Mouse (Mus musculus): ENCODE results near the gene Cd300ld3. TPM values are rescaled to one million over a fixed set of nuclear protein-coding genes. Genes with fewer than 3 reads are reported as not detected.
"Not testable (repeated sequence)": the region's sequence is repeated elsewhere in the genome, so short reads cannot be mapped to it uniquely, and the experiment has no call there.

Cd300ld3 gene
- polyA plus RNA-seq, 1 experiment from 2014 or later, result not detected

- H3K9ac ChIP-seq (ENCODE audit: low read depth, low read length), result no peak overlapping the region
- H3K27ac ChIP-seq (ENCODE audit: low read depth, low read length), result no peak overlapping the region
- H3K4me3 ChIP-seq (ENCODE audit: low read length), result no peak overlapping the region
- WGBS, result 71% methylated on average over 6 of the region's 6 CpGs
- no peak overlapping the region for H3K4me2 ChIP-seq (replicated peaks; ENCODE audit: low read depth, low read length)
- H3K36me3 ChIP-seq (ENCODE audit: control insufficient read depth, insufficient read depth, low read length), result no peaks in the 10 kb centered on the region
- no peak for ATAC-seq (ENCODE audit: low FRiP score, low TSS enrichment)
- peaks cover 8% of the 10 kb centered on the region for H3K4me1 ChIP-seq (ENCODE audit: control insufficient read depth, insufficient read depth, low read length)
- no peaks in the 10 kb centered on the region for H3K9me3 ChIP-seq (ENCODE audit: control insufficient read depth, low read length)
- H3K27me3 ChIP-seq (ENCODE audit: control insufficient read depth, insufficient read depth, low read length), result no peaks in the 10 kb centered on the region
These were observed 18.6 kb upstream of the Cd300ld3 start for GRCm38 (mm10) chr11:115066768-115067167.

- Histone ChIP-seq H3K4me3 (ENCODE audit: low read length) (no peak within 1 kb of the TSS), H3K4me1 (ENCODE audit: control insufficient read depth, insufficient read depth, low read length) (no peaks in the 10 kb centered on the region), H3K27ac (ENCODE audit: low read depth, low read length) (no peak within 1 kb of the TSS), H3K9ac (ENCODE audit: low read depth, low read length) (no peak within 1 kb of the TSS), H3K4me2 (replicated peaks; ENCODE audit: low read depth, low read length) (no peak within 1 kb of the TSS), H3K9me3 (ENCODE audit: control insufficient read depth, low read length) (no peaks in the 10 kb centered on the region), H3K27me3 (ENCODE audit: control insufficient read depth, insufficient read depth, low read length) (no peaks in the 10 kb centered on the region), H3K36me3 (ENCODE audit: control insufficient read depth, insufficient read depth, low read length) (no peaks in the 10 kb centered on the region)
- WGBS, result 19% methylated on average over 5 of the region's 5 CpGs
- ATAC-seq (ENCODE audit: low FRiP score, low TSS enrichment), result no peak
These were observed 13.9 kb upstream of the Cd300ld3 start, which contains the start of gene Cd300e for GRCm38 (mm10) chr11:115062077-115062476. Cd300e (minus strand) TSS chr11:115062177.

GRCm38 (mm10) chr11:115059797-115060196 is 11.6 kb upstream of the Cd300ld3 start:
- no peaks in the 10 kb centered on the region for H3K27me3 ChIP-seq (ENCODE audit: control insufficient read depth, insufficient read depth, low read length)
- no peak overlapping the region for H3K4me2 ChIP-seq (replicated peaks; ENCODE audit: low read depth, low read length)
- no peak overlapping the region for H3K27ac ChIP-seq (ENCODE audit: low read depth, low read length)
- no peaks in the 10 kb centered on the region for H3K4me1 ChIP-seq (ENCODE audit: control insufficient read depth, insufficient read depth, low read length)
- H3K4me3 ChIP-seq (ENCODE audit: low read length), result no peak overlapping the region
- ATAC-seq (ENCODE audit: low FRiP score, low TSS enrichment), result no peak
- H3K9me3 ChIP-seq (ENCODE audit: control insufficient read depth, low read length), result no peaks in the 10 kb centered on the region
- no peak overlapping the region for H3K9ac ChIP-seq (ENCODE audit: low read depth, low read length)
- no peaks in the 10 kb centered on the region for H3K36me3 ChIP-seq (ENCODE audit: control insufficient read depth, insufficient read depth, low read length)
- WGBS, result 85% methylated on average over 2 of the region's 2 CpGs

- ATAC-seq (ENCODE audit: low FRiP score, low TSS enrichment), result no peak
- H3K36me3 ChIP-seq (ENCODE audit: control insufficient read depth, insufficient read depth, low read length), result no peaks in the 10 kb centered on the region
- H3K4me2 ChIP-seq (replicated peaks; ENCODE audit: low read depth, low read length), result no peak overlapping the region
- H3K4me3 ChIP-seq (ENCODE audit: low read length), result no peak overlapping the region
- no peak overlapping the region for H3K27ac ChIP-seq (ENCODE audit: low read depth, low read length)
- WGBS, result 67% methylated on average over 4 of the region's 4 CpGs
- no peaks in the 10 kb centered on the region for H3K4me1 ChIP-seq (ENCODE audit: control insufficient read depth, insufficient read depth, low read length)
- no peak overlapping the region for H3K9ac ChIP-seq (ENCODE audit: low read depth, low read length)
- no peaks in the 10 kb centered on the region for H3K27me3 ChIP-seq (ENCODE audit: control insufficient read depth, insufficient read depth, low read length)
- no peaks in the 10 kb centered on the region for H3K9me3 ChIP-seq (ENCODE audit: control insufficient read depth, low read length)
These were observed 10.5 kb upstream of the Cd300ld3 start for GRCm38 (mm10) chr11:115058701-115059100.

- H3K4me1 ChIP-seq (ENCODE audit: control insufficient read depth, insufficient read depth, low read length), result no peaks in the 10 kb centered on the region
- ATAC-seq (ENCODE audit: low FRiP score, low TSS enrichment), result no peak
- H3K4me2 ChIP-seq (replicated peaks; ENCODE audit: low read depth, low read length), result no peak overlapping the region
- no peaks in the 10 kb centered on the region for H3K36me3 ChIP-seq (ENCODE audit: control insufficient read depth, insufficient read depth, low read length)
- H3K4me3 ChIP-seq (ENCODE audit: low read length), result no peak overlapping the region
- H3K9me3 ChIP-seq (ENCODE audit: control insufficient read depth, low read length), result no peaks in the 10 kb centered on the region
- H3K9ac ChIP-seq (ENCODE audit: low read depth, low read length), result no peak overlapping the region
- no peak overlapping the region for H3K27ac ChIP-seq (ENCODE audit: low read depth, low read length)
- H3K27me3 ChIP-seq (ENCODE audit: control insufficient read depth, insufficient read depth, low read length), result no peaks in the 10 kb centered on the region
These were observed 6.3 kb upstream of the Cd300ld3 start for GRCm38 (mm10) chr11:115054537-115054936.

- H3K4me2 ChIP-seq (replicated peaks; ENCODE audit: low read depth, low read length), result no peak overlapping the region
- no peak overlapping the region for H3K9ac ChIP-seq (ENCODE audit: low read depth, low read length)
- H3K27ac ChIP-seq (ENCODE audit: low read depth, low read length), result no peak overlapping the region
- no peaks in the 10 kb centered on the region for H3K9me3 ChIP-seq (ENCODE audit: control insufficient read depth, low read length)
- H3K27me3 ChIP-seq (ENCODE audit: control insufficient read depth, insufficient read depth, low read length), result no peaks in the 10 kb centered on the region
- H3K4me3 ChIP-seq (ENCODE audit: low read length), result no peak overlapping the region
- WGBS, result 100% methylated on average over 1 of the region's 1 CpGs
- no peak for ATAC-seq (ENCODE audit: low FRiP score, low TSS enrichment)
- H3K36me3 ChIP-seq (ENCODE audit: control insufficient read depth, insufficient read depth, low read length), result no peaks in the 10 kb centered on the region
- H3K4me1 ChIP-seq (ENCODE audit: control insufficient read depth, insufficient read depth, low read length), result no peaks in the 10 kb centered on the region
These were observed 4.8 kb upstream of the Cd300ld3 start for GRCm38 (mm10) chr11:115052991-115053390.

GRCm38 (mm10) chr11:115052206-115052605 is 4.0 kb upstream of the Cd300ld3 start:
- no peak for ATAC-seq (ENCODE audit: low FRiP score, low TSS enrichment)
- no peaks in the 10 kb centered on the region for H3K27me3 ChIP-seq (ENCODE audit: control insufficient read depth, insufficient read depth, low read length)
- WGBS, result 1% methylated on average over 9 of the region's 9 CpGs

GRCm38 (mm10) chr11:115049282-115049895 is 1.2 kb upstream of the Cd300ld3 start:
- Histone ChIP-seq H3K27ac (ENCODE audit: low read depth, low read length) (no peak overlapping the region), H3K4me2 (replicated peaks; ENCODE audit: low read depth, low read length) (no peak overlapping the region), H3K9me3 (ENCODE audit: control insufficient read depth, low read length) (no peaks in the 10 kb centered on the region), H3K27me3 (ENCODE audit: control insufficient read depth, insufficient read depth, low read length) (no peaks in the 10 kb centered on the region), H3K9ac (ENCODE audit: low read depth, low read length) (no peak overlapping the region), H3K36me3 (ENCODE audit: control insufficient read depth, insufficient read depth, low read length) (no peaks in the 10 kb centered on the region), H3K4me1 (ENCODE audit: control insufficient read depth, insufficient read depth, low read length) (no peaks in the 10 kb centered on the region), H3K4me3 (ENCODE audit: low read length) (no peak overlapping the region)
- ATAC-seq (ENCODE audit: low FRiP score, low TSS enrichment), result no peak
- WGBS, result 37% methylated on average over 3 of the region's 3 CpGs

More at GRCm38 (mm10) chr11:115052206-115052605, 4.0 kb upstream of the Cd300ld3 start:
- H3K4me1 ChIP-seq (ENCODE audit: control insufficient read depth, insufficient read depth, low read length), result no peaks in the 10 kb centered on the region
- no peak overlapping the region for H3K4me2 ChIP-seq (replicated peaks; ENCODE audit: low read depth, low read length)
- H3K9ac ChIP-seq (ENCODE audit: low read depth, low read length), result no peak overlapping the region
- H3K9me3 ChIP-seq (ENCODE audit: control insufficient read depth, low read length), result no peaks in the 10 kb centered on the region
- no peak overlapping the region for H3K4me3 ChIP-seq (ENCODE audit: low read length)
- no peaks in the 10 kb centered on the region for H3K36me3 ChIP-seq (ENCODE audit: control insufficient read depth, insufficient read depth, low read length)
- no peak overlapping the region for H3K27ac ChIP-seq (ENCODE audit: low read depth, low read length)

- ATAC-seq (ENCODE audit: low FRiP score, low TSS enrichment); H3K27me3 ChIP-seq (ENCODE audit: control insufficient read depth, insufficient read depth, low read length); H3K4me3 ChIP-seq (ENCODE audit: low read length); H3K9ac ChIP-seq (ENCODE audit: low read depth, low read length); H3K9me3 ChIP-seq (ENCODE audit: control insufficient read depth, low read length); H3K27ac ChIP-seq (ENCODE audit: low read depth, low read length); H3K4me2 ChIP-seq (replicated peaks; ENCODE audit: low read depth, low read length); H3K36me3 ChIP-seq (ENCODE audit: control insufficient read depth, insufficient read depth, low read length); H3K4me1 ChIP-seq (ENCODE audit: control insufficient read depth, insufficient read depth, low read length): not testable (repeated sequence)
- WGBS, result no CpG with 5 or more reads among the region's 6 CpGs
These were observed 10.5 kb downstream of the Cd300ld3 start, which contains the start of gene Cd300ld5 for GRCm38 (mm10) chr11:115037669-115038068. Cd300ld5 (minus strand) TSS chr11:115037769.

All from kidney, embryonic 14.5 days (tissue).